Mouse (Mus musculus) liver, adult (tissue): ENCODE results near the gene Hoxa6.

Experiments used
- GATA4 ChIP-seq: IDR thresholded peaks from 2 replicates; pipeline ENCODE4 v1.6.1; 2014; ENCODE audit warnings: mild to moderate bottlenecking, low read length; ENCODE audit not compliant: insufficient replicate concordance

Hoxa6 gene

DNA sequence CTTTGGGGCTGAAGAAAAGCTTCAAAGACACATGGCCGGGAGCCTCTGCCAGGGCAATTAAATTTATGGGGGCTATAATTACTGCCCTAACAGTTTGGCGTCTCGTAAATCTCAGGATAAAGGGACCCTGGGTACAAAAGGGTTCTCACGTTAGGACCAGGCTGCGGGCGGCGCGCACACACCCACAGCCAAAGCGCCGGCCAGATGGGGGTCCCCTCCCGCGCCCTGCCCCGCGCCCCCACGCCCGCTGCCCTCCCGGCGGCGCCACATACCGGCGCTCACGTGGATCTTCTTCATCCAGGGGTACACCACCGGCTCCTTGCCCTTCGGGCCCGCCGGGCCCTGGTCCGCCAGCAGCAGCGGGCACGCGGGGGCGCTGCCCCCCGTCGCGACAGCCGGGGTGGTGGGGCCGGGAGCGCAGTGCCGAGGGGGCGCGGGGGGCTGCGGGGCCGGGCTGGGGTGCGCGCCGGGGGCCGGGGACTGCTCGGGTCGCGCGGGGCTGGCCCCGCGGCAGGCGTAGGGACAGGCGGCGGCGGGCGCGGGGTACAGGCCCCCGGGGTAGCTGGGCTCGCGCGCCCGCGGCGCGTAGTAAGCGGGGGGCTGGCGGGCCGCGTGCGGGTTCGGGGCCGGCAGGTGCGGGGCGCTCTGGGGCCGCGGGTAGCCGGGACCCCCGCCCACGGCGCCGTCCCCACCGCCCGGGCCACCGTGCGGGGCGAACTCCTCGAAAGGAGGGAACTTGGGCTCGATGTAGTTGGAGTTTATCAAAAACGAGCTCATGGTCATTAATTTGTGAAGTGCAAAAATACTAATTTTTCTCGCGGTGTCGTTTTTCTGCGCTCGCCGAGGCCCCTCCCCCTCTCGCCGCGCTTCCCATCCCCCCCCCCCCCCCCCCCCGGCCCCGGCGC is 17.4 kb downstream of the Hoxa6 start, which contains the start of gene Hoxa4:
Hoxa4 (minus strand) TSS at position 848 of the 905 bp plus-strand sequence.
- no peak for TF ChIP-seq GATA4

DNA sequence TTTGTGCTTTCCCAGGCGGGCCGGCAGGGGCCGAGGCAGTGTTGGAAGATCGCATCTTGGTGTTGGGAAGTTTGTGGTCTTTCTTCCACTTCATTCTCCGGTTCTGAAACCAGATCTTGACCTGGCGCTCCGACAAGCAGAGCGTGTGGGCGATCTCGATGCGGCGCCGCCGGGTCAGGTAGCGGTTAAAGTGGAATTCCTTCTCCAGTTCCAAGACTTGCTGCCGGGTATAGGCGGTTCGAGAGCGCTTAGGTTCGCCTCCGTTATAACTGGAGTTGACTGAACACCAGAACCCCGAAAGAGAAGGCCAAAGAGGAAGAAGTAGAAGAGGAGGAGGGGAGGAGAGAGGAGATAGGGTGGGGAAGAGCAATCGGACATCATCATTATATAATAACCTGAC is 18.1 kb downstream of the Hoxa6 start:
- TF ChIP-seq GATA4, result no peak

DNA sequence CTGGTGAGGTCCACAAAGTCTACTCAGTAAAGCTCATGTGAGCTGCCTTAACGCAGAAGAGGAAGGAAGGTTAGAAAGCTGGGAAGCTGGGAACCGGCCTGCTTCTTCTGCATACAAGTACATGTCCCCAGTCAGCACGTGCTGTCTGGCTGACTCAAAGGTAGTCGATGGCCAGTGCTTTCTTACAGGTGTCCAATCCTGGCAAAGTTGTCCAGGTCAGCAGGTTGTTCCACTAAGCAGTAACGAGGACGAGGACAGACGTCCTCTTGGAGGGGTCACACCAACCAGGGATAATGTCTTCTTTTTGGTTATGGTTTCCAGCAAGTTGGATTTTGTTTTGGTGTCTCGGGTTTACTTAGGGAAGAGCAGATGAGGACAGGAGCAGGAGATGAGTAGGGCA is 18.6 kb downstream of the Hoxa6 start:
- TF ChIP-seq GATA4, result no peak

GRCm38 (mm10) chr6:52189172-52189591 is 19.3 kb downstream of the Hoxa6 start:
- no peak for TF ChIP-seq GATA4

DNA sequence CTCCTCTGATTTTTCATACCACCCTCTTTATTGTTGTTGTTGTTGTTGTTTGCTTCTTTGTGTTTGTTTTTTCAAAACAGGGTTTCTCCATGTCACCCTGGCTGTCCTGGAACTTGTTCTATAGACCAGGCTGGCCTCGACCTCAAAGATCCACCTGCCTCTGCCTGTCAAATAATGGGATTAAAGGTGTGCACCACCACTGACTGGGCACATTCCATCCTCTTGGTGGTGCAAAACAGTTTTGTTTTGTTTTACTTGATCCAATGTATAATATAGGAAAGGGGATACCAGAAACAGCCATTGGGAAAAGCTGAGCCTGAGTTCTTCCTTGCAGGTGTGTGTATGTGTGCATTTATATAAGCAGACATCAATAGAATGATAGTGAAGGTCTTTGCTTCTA is 22.0 kb downstream of the Hoxa6 start:
- TF ChIP-seq GATA4, result no peak

- no peak for TF ChIP-seq GATA4
Observed at GRCm38 (mm10) chr6:52185834-52186233, 22.7 kb downstream of the Hoxa6 start.

GRCm38 (mm10) chr6:52185222-52185621 is 23.3 kb downstream of the Hoxa6 start:
- no peak for TF ChIP-seq GATA4

- TF ChIP-seq GATA4, result no peak
Observed at GRCm38 (mm10) chr6:52184668-52185067, 23.9 kb downstream of the Hoxa6 start.

DNA sequence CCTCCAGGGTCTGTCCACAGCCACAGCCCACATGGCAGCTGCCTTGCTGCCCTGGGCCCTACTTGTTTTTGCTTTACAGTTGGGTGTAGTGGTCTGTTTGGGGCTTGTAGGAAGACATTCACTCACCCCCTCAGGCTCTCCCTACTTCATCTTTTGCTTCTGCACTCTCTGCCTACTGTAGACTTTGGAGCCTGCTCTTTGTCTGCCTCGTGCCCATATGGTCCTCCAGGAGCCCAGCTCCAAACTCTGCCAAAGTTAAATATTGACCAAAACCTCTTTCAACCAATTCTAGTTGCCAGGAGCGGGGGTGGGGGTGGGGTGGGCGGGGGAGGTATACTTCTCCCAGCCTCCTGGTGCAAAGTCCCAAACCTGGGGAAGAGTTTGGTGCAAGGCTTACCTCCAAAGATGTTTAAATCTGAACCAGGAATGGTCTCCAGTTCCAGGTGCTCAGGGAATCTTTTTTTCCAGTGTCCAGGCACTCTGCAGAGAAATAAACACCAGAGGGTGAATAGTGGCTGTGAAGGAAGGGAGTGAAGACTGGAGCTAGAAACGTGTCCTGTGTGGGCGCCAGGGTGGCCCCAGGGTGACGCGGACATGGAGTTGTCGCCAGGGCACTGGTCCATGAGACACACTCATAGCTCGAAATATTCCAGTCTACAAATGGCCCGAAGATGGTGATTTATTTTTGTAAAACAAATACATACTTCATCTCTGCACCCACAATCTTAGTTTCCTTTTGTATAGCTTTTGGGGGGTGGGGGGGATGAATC is 25.0 kb downstream of the Hoxa6 start:
- no peak for TF ChIP-seq GATA4

DNA sequence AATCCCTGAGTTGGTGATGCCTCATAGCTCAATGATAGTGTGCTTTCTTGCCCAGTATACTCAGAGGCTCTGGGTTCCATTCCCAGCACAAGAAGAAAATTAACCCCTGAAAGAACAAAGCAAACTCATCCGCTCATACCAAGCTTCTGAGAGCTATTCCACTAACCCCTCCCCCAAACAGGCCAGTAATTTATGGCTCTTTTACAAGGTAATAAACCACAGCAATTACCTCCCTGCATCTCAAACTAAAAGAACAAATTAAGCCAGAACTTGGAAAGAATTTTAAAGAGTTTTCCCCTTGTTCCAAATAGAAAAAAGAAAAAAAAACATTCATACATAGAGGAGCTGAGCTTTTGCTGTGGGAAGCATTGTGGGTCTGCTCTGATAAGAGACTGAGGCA is 25.7 kb downstream of the Hoxa6 start:
- no peak for TF ChIP-seq GATA4

DNA sequence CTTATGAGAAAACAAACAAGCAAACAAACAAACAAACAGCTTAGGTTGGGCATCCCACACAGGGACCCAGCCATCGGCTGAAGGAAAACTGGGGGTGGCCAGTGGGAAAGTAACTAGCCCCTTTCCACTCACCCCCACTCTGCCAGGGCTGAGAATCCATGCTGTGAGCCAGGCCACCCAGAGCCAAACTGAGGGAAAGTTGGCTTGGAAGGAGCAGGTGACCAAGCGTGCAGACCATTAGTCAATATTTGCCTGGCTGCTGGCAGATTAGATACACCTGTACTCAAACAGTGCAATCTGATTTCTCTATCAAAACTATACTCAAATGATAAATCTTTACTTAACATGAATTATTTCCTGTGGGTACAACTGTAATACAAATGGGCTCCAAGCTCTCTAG is 26.5 kb downstream of the Hoxa6 start:
- no peak for TF ChIP-seq GATA4

DNA sequence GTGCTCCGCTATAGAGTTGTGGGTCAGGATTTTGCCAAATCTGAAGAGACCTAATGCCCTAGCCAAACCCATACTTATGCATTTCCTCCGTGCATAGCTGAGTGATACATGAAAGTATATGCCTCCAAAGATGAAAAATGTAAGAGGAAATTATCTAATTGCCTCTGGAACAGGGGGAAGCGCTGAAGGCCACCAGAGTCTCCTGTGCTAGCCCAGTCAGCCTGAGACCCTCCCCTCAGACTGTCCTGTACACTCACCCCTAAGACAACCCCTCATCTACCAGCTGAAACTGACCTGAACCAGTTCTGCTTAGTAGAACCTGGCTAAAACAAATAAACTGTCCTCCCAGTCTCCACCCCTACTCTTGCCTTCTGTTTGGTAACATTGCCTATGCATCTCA is 27.8 kb downstream of the Hoxa6 start:
- no peak for TF ChIP-seq GATA4

DNA sequence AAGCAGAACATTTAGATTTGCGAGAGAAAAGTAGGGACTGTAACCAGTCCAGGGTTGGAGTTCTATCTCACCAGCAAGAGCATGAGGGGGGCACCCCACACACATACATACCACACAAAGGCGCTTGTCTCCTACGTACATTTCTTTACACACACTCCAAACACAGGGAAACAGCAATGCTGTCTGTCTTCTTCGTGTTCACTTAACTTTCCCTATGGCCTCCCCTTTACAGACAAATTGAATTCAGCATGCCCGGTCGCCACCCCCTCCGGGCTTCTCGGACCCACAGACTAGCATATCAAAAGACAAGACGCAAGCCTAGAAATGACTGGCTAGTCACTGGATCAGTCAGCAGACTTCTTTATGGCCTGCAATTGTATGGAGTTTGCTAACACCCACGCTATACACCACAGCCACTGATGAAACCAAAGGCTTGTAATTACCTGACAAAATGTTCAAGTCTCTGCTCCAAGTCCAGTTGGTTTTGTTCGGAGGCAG is 28.3 kb downstream of the Hoxa6 start:
- TF ChIP-seq GATA4, result no peak

GRCm38 (mm10) chr6:52179690-52180089 is 28.8 kb downstream of the Hoxa6 start:
- TF ChIP-seq GATA4, result no peak

GRCm38 (mm10) chr6:52178918-52179665 is 29.4 kb downstream of the Hoxa6 start:
- TF ChIP-seq GATA4, result no peak

- TF ChIP-seq GATA4, result no peak
Observed at GRCm38 (mm10) chr6:52177806-52178205, 30.7 kb downstream of the Hoxa6 start.
